Mouse (Mus musculus) adrenal gland, adult 8-10 months (tissue): ENCODE measurements around the gene Ncoa3. TPM values are rescaled to one million over a fixed set of nuclear protein-coding genes. Genes with fewer than 3 reads are reported as not detected.

ENCODE experiments used
- DNase-seq: peaks from one replicate; pipeline ENCODE4 v3.0.0; 2022
- total RNA-seq, 4 experiments: library from RNA; stranded (reverse); gene quantifications; 2 replicates each; pipeline ENCODE4 v1.2.4; 2022

Gene Ncoa3
- total RNA-seq, 4 experiments from 2014 or later = 24.2 to 46.2 (median 33.3) TPM

GRCm38 (mm10) chr2:166002429-166002828, 10.0 kb downstream of the Ncoa3 start:
- no peak for DNase-seq

GRCm38 (mm10) chr2:166003004-166003403, 10.6 kb downstream of the Ncoa3 start:
- DNase-seq = no peak

- DNase-seq = no peak
Observed at GRCm38 (mm10) chr2:166007046-166007445, 14.6 kb downstream of the Ncoa3 start.

DNA sequence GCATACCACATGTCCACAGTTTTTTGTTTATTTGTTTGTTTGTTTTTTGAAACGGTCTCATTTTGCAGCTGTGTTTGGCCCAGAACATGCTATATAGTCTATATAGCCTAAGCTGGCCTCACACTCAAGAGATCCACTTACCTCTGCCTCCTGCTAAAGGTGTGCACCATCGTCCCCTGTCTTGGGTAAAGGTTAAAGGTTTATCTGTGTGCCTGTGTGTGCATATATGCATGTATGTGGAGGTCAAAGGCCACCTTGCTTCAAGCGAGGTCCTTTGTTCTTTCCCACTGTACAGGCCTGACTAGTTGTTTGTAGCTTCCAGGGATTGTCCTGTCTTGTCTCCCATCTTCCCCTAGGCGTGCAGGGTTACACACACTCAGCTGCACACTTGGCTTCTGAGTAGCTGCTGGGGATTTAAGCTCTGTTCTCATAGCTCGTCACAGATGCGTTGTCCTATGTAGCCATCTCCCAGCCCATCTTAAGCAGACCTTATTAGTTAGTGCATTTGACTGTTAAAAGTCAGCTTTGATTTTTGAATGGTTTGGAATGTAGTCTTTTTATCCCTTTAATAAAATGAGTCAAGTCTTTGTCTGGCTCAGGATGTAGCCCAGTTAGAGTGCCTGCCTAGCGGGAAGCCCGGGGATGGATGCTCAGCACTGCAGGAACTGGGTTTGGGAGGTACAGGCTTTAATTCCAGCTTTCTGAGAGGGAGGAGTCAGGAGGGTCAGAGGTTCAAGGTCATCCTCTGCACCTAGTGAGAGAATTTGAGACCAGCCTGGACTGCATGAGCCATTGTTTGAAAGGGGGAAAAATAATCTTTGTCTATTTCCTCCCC, 16.3 kb downstream of the Ncoa3 start:
- DNase-seq = no peak

DNA sequence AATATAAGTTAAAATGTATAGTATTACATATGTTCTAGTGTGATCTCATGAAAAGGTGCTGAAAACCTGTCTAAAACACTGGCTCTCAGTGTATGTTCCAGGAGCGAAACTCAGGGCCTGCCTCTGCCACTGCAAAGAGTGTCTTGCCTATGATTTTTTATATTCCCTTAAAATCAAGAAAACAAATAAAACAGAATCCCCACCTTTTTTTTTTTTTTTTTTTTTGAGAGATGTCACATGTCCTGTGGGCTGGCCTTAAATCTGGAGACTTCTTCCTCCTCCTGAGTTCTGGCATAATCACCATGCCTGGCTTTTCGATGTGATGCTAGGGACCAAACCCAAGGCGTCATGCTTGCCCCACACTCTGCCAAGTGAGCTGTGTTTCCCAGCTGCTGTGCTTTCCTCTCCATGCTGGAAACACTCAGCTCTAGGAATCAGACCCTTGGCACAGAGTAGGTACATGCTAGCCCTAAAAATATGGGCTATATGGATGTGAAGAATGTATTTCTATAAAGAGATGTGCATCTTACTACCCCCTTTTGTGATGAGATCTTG, 17.0 kb downstream of the Ncoa3 start:
- DNase-seq = no peak

DNA sequence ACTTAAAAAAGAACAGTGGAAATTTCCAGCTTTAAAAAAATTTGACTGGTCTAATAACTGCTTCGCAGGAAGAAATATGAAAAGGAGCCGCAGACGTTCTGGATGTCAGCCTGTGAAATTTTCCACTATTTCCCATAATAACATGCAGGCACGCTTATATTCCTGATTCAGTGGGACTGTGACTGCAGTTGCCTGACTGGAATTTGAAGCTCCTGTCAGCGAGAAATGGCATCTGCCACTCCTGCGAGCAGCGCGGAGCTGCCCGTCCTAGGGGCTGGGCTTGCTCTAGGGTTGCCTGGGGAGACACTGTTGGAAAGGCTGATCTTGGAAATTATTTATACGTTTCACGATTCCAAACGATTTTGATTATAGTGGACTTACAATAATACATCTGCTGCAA, 17.9 kb downstream of the Ncoa3 start:
- DNase-seq = no peak

DNA sequence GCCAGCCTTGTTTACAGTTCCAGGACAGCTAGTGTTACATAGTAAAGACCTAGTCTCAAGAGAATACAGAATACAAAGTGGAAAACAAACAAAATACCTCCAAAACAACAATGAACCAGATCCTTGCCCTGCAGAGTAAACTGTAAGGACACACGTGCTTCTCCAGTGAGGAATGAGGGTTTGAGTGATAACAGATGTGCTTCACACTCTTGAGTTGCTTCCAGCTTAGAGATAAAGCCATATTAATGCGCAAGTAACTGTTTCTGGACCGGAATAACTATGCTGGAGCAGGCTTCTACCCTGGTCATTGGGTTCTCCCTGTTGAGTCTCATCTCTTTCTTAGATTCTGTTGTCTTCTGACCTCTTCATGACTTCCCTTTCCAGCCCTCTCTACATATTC, 19.0 kb downstream of the Ncoa3 start:
- DNase-seq = no peak

DNA sequence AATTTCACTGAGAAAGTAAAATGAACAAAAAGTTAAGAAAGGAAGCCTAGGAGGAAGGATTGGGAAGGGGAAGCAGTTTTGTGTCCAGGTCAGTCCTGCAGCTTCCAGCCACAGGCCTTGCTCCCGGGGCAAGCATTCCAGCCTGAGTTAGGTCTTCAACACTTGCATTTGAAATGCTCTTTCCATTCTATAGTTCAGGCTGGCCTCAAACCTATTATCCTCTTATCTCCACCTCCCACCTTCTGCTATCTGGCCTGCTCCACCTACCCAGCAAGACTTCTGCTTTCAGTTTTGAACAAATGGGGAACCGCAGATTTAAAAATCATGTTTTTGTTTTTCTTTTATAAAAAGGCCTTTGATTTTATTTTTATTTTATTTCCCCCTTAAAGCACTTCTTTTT, 19.7 kb downstream of the Ncoa3 start:
- DNase-seq = no peak

GRCm38 (mm10) chr2:166018769-166019168, 26.3 kb downstream of the Ncoa3 start:
- no peak for DNase-seq

- no peak for DNase-seq
Observed at GRCm38 (mm10) chr2:166020026-166020425, 27.6 kb downstream of the Ncoa3 start.

GRCm38 (mm10) chr2:166021073-166021610, 28.7 kb downstream of the Ncoa3 start:
- no peak for DNase-seq

DNA sequence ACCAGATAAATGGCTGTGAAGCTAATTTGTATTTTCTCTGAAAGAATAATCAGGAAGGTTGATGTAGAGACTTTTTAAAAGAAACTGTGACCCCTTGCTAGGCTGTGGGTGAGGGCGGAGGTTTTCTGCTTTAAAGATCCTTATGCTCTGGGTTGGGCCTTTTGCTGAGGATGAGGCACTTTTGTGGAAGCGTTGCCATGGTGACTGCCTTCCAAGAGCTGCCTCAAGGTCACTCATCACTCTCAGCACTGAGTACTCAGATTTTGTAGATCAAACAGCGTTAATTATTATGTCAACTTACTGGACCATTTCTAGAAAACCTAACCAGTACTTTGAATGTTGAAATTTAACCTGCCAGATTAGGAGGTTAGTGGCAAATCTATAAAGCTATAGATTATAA, 29.2 kb downstream of the Ncoa3 start:
- peak; percentile 40 for DNase-seq

- no peak for DNase-seq
Observed at GRCm38 (mm10) chr2:166022327-166022726, 29.9 kb downstream of the Ncoa3 start.

DNA sequence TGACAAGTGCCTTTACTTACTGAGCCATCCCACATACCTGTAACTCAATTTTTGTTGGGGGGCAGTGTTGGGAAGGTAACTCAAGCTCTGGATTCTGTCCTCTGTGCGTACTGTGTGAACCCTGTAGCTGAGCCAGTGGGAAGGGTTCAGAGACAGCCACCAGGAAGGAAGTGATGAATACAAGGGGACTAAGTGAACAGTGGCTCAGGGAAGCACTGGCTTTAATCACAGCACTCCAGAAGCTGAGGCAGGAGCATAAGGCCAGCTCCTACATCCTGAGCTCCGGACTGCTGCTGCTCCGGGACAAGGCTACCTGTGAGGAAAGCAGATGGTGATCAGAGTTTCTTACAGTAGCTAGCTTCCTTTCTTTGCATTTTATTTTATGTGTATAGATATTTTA, 31.6 kb downstream of the Ncoa3 start:
- no peak for DNase-seq

DNA sequence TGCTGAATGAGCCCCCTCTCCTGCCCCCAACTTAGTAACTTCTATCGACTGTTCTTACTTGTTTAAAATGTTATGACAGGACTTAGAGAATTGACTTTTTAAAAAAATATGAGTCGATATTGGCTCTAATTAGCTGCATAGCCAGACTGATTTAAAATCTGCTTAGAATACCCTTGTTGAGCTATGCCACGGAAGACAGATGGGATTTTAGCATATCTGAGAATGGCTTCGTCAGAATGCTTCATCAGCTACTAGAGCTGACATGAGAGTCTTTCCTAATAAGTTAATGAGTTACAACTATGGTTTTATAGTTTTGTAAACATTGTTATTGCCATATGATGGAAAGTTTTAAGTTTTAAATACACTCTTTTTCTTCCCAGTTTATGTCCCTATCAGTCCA, 32.2 kb downstream of the Ncoa3 start:
- no peak for DNase-seq

DNA sequence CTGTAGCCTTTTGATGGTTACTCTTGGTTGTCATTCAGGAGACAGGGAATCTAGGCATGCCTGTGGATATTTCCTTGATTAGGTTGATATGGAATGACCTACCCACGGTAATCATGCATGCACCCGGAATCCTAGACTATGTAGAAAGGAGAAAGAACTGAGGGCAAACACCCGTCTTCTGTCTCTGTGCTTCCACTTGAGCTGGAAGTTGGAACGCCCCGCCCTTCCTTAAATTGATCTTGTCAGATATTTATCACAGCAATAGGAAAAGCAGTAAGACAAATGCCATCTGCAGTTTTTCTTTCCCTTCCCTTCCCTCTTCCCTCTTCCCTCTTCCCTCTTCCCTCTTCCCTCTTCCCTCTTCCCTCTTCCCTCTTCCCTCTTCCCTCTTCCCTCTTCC, 33.5 kb downstream of the Ncoa3 start:
- DNase-seq = no peak

DNA sequence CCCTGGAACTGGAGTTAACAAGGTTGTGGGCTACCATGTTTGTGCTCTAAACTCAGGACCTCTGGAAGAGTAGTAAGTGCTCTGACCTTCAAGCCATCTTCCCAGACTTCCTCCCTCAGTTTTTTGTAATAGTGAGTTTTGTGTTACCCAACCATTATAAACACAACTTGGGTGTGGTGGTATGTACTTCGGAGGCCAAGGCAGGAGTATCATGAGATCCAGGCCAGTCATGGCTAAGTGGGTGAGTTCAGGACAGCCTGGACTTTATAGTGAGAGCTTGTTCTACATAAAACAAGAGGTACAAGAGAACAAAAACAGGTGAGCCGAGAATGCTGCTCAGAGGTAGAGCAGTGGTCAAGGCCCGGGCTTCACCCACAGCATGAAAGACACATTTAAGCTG, 35.4 kb downstream of the Ncoa3 start:
- DNase-seq = no peak

DNA sequence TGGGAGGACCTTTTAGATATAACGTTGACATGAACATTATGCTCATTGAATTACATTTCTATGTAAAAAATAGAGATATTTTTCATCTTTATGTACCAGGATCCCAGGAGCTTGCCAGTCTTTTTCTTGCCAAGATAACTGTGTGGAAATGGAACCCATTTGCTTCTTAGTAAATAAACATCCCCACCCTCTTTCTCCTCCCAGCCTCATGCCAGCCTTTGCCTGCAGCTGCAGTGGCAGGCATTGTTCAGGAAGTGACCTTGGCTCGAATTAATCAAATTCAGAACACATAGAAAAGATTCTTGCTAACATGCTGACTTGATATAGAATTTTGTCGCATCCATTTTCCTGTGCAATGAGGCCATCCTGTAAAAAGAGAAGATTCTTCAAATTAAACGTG, 36.8 kb downstream of the Ncoa3 start:
- no peak for DNase-seq

GRCm38 (mm10) chr2:166030256-166030995, 38.0 kb downstream of the Ncoa3 start:
- DNase-seq = no peak

GRCm38 (mm10) chr2:166031120-166031929, 38.9 kb downstream of the Ncoa3 start:
- peak; percentile 44 for DNase-seq

- no peak for DNase-seq
Observed at GRCm38 (mm10) chr2:166032628-166033027, 40.2 kb downstream of the Ncoa3 start.

- no peak for DNase-seq
Observed at GRCm38 (mm10) chr2:166034967-166035490, 42.6 kb downstream of the Ncoa3 start.
